Mouse (Mus musculus): Measurements from ENCODE around the gene Gm21970.
A peak's percentile ranks its signal among the peaks of the same experiment; 100 is the strongest.

The Gm21970 gene

GRCm38 (mm10) chr16:91372577-91373472, 18.7 kb upstream of the Gm21970 start, which contains the start of gene Ifnar2:
Ifnar2 (plus strand) TSS chr16:91372783.
- peak; percentile 69 for DNase-seq (ENCODE audit: low spot score)

- no peak for DNase-seq (ENCODE audit: low spot score)
These were observed 17.9 kb upstream of the Gm21970 start for GRCm38 (mm10) chr16:91373473-91374252.

GRCm38 (mm10) chr16:91374253-91374634, 17.3 kb upstream of the Gm21970 start:
- no peak for DNase-seq (ENCODE audit: low spot score)

GRCm38 (mm10) chr16:91376701-91377100, 14.8 kb upstream of the Gm21970 start:
- peak; percentile 29 for DNase-seq (ENCODE audit: low spot score)

GRCm38 (mm10) chr16:91378431-91378986, 13.0 kb upstream of the Gm21970 start:
- no peak for DNase-seq (ENCODE audit: low spot score)

GRCm38 (mm10) chr16:91378991-91379390, 12.5 kb upstream of the Gm21970 start:
- DNase-seq (ENCODE audit: low spot score) = no peak

- DNase-seq (ENCODE audit: low spot score) = no peak
These were observed 12.1 kb upstream of the Gm21970 start for GRCm38 (mm10) chr16:91379412-91379811.

- no peak for DNase-seq (ENCODE audit: low spot score)
These were observed 11.4 kb upstream of the Gm21970 start for GRCm38 (mm10) chr16:91380151-91380550.

GRCm38 (mm10) chr16:91381606-91382005, 9.9 kb upstream of the Gm21970 start:
- no peak for DNase-seq (ENCODE audit: low spot score)

GRCm38 (mm10) chr16:91382261-91382790, 9.2 kb upstream of the Gm21970 start:
- DNase-seq (ENCODE audit: low spot score) = no peak

GRCm38 (mm10) chr16:91384221-91384620, 7.3 kb upstream of the Gm21970 start:
- no peak for DNase-seq (ENCODE audit: low spot score)

- DNase-seq (ENCODE audit: low spot score) = no peak
These were observed 5.9 kb upstream of the Gm21970 start for GRCm38 (mm10) chr16:91385621-91386020.

GRCm38 (mm10) chr16:91386419-91387120, 5.0 kb upstream of the Gm21970 start:
- no peak for DNase-seq (ENCODE audit: low spot score)

- DNase-seq (ENCODE audit: low spot score) = no peak
These were observed 4.4 kb upstream of the Gm21970 start for GRCm38 (mm10) chr16:91387121-91387486.

GRCm38 (mm10) chr16:91390100-91390499, 1.4 kb upstream of the Gm21970 start:
- DNase-seq (ENCODE audit: low spot score) = no peak

- DNase-seq (ENCODE audit: low spot score) = peak; percentile 69
These were observed 3.4 kb downstream of the Gm21970 start for GRCm38 (mm10) chr16:91394826-91395410.

- DNase-seq (ENCODE audit: low spot score) = no peak
These were observed 4.3 kb downstream of the Gm21970 start for GRCm38 (mm10) chr16:91395633-91396392.

- DNase-seq (ENCODE audit: low spot score) = no peak
These were observed 5.5 kb downstream of the Gm21970 start for GRCm38 (mm10) chr16:91396844-91397537.

- DNase-seq (ENCODE audit: low spot score) = no peak
These were observed 6.5 kb downstream of the Gm21970 start for GRCm38 (mm10) chr16:91398030-91398429.

- no peak for DNase-seq (ENCODE audit: low spot score)
These were observed 7.4 kb downstream of the Gm21970 start for GRCm38 (mm10) chr16:91398944-91399343.

Data from testis, postnatal 14 days (tissue).